Mouse (Mus musculus) megakaryocyte, embryonic 14.5 days (primary cell): ENCODE measurements around the gene Cryaa. TPM values are rescaled to one million over a fixed set of nuclear protein-coding genes. Genes with fewer than 3 reads are reported as not detected.
"Not testable (repeated sequence)": the region's sequence is repeated elsewhere in the genome, so short reads cannot be mapped to it uniquely, and the experiment has no call there.

ENCODE experiments used
- H3K27me3 ChIP-seq: replicated peaks from 2 replicates; pipeline ENCODE3; 2012; ENCODE audit warnings: inconsistent platforms
- H3K36me3 ChIP-seq: replicated peaks from 2 replicates; pipeline ENCODE3; 2012; ENCODE audit warnings: low read length, inconsistent platforms, mixed read lengths
- H3K4me1 ChIP-seq: 2 replicates; pipeline ENCODE4 v1.6.1; 2012; ENCODE audit warnings: inconsistent platforms
- H3K4me3 ChIP-seq: replicated peaks from 2 replicates; pipeline ENCODE3; 2012; ENCODE audit warnings: moderate library complexity, mild to moderate bottlenecking, inconsistent platforms
- H3K9me3 ChIP-seq: 2 replicates; pipeline ENCODE4 v1.6.1; 2012; ENCODE audit warnings: inconsistent platforms
- FLI1 ChIP-seq: IDR thresholded peaks from 2 replicates; pipeline ENCODE4 v1.6.1; 2012; ENCODE audit warnings: low read length, inconsistent platforms, mixed read lengths
- GATA1 ChIP-seq: IDR thresholded peaks from 3 replicates; pipeline ENCODE4 v1.6.1; 2012; ENCODE audit warnings: mixed read lengths, low read length, inconsistent platforms, borderline replicate concordance
- polyA plus RNA-seq: library from polyadenylated mRNA; stranded (reverse); fragments of >175 nt; gene quantifications from 2 replicates; pipeline ENCODE4 v1.2.3, GENCODE M21; 2012; ENCODE audit warnings: low replicate concordance; ENCODE audit not compliant: insufficient read depth

Gene Cryaa
- polyA plus RNA-seq, 1 experiment, result not detected

DNA sequence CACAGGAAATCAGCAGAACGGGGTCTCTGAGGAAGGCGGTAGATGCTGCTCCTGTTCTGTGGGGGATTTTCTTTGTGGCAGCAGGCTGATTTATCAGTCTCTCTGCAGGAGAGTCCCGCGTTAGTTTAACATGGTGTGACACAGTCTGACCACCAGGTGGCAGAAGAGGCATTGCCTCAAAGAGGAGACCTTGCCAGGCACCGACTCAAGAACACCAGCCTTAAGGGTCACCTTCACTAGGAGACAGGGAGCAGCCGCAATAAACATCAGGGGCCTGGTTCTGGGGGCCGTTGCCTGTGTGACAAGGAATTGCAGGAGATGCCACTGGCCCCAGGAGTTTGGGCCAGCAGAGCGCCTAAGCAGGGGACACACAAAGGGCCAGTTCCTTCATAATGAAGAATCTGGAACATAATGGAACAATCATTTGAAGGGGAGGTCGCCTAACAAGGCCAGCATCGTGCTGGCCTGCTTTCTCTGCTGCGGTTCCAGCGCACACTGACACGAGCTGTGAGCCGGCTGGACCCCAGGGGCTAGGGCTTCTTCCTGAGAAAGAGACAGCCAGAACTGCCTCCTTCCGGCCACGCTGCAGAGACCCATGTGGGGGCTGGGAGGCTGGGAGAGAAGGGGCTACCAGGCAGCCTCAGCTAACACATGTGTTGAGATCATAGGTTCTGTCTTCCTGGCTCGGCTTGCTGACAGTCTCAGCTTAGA, 8.1 kb downstream of the Cryaa start:
- Histone ChIP-seq H3K4me3 (peak overlapping the region; percentile 33), H3K9me3 (no peaks in the 10 kb centered on the region), H3K36me3 (no peaks in the 10 kb centered on the region), H3K27me3 (peaks cover 67% of the 10 kb centered on the region), H3K4me1 (peaks cover 23% of the 10 kb centered on the region)
- no peak for TF ChIP-seq GATA1
- no peak for TF ChIP-seq FLI1

DNA sequence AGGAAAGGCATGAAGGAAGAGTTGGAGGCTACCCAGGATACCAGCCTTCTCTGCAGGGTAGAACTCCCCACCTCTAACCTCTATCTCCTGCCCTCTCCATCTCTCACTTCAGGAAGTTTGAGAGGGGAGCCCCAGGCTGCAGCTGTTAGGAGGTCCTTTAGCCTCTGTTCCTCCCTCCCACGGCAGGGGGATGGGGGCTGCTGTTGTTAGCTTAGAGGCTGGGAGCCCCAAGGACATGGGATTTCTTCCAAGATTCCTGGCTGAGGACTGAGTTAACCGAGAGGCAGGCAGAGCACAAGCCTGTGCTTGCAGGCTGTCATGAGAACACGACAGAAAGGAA, 8.6 kb downstream of the Cryaa start:
- no peak overlapping the region for H3K4me3 ChIP-seq
- H3K4me1 ChIP-seq, result peaks cover 19% of the 10 kb centered on the region
- TF ChIP-seq FLI1, result no peak
- no peak for TF ChIP-seq GATA1
- no peaks in the 10 kb centered on the region for H3K36me3 ChIP-seq
- H3K27me3 ChIP-seq, result peaks cover 67% of the 10 kb centered on the region
- no peaks in the 10 kb centered on the region for H3K9me3 ChIP-seq

DNA sequence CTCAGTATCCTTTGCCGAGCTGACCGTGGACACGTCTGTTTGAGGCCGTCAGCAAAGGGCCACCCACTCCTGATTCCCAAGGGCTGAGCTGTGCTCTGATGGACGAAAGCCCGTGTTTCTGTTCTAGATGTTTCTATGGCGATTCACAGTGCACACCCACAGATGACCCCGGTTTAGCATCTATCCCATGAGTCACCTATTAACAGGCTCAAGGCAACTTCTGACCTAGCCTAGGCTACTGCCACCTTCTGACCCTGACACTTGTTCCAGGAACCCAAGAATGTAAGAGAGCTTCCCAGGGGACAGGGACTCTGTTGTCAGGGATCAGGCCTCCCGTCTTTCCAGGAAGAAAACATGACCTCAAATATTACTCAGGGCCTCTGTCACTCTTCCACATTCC, 10.5 kb downstream of the Cryaa start:
- no peak overlapping the region for H3K4me3 ChIP-seq
- H3K9me3 ChIP-seq, result no peaks in the 10 kb centered on the region
- H3K36me3 ChIP-seq, result no peaks in the 10 kb centered on the region
- TF ChIP-seq GATA1 (no peak), FLI1 (no peak)
- H3K27me3 ChIP-seq, result peaks cover 66% of the 10 kb centered on the region
- H3K4me1 ChIP-seq, result peaks cover 16% of the 10 kb centered on the region

DNA sequence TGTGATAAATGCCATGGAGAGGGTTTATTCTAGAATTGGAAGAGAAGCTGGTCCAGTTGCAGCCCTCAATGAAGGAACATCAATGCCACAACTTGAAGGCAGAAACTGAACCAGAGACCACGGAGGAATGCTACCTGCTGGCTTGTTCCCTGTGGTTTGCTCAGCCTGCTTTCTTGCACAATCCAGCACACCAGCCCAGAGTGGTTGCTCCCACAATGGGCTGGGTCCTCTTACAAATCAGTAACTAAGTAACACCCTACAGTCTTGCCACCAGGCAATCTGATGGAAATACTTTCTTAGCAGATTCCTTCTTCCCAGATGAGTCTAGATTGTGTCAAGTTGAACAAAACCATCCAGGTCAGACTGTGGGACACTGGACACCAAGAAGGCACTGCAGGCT, 12.0 kb downstream of the Cryaa start:
- no peaks in the 10 kb centered on the region for H3K9me3 ChIP-seq
- H3K36me3 ChIP-seq, result no peaks in the 10 kb centered on the region
- TF ChIP-seq FLI1, result no peak
- TF ChIP-seq GATA1, result no peak
- H3K4me1 ChIP-seq, result peaks cover 27% of the 10 kb centered on the region
- H3K27me3 ChIP-seq, result peaks cover 65% of the 10 kb centered on the region
- H3K4me3 ChIP-seq, result no peak overlapping the region

DNA sequence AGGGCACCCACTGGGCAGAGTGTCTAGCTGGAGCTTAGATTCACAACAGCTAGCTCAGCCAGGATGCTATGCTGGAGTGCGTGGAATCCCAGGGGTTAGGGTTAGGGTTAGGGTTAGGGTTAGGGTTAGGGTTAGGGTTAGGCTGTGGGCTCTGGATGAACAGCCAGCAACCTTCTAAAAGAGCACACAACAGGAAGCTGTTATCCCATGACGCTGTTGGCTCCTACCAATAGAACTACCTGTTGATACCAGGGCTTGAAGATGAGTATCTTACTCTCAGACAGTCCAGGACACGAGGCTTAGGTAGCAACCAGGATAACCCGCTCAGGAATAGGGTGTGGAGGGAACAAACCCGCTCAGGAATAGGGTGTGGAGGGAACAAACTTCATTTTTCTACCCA, 15.3 kb downstream of the Cryaa start:
- no peaks in the 10 kb centered on the region for H3K36me3 ChIP-seq
- H3K4me3 ChIP-seq, result no peak overlapping the region
- H3K4me1 ChIP-seq, result peaks cover 16% of the 10 kb centered on the region
- H3K27me3 ChIP-seq, result peaks cover 65% of the 10 kb centered on the region
- TF ChIP-seq FLI1 (no peak), GATA1 (no peak)
- H3K9me3 ChIP-seq, result peaks cover 5% of the 10 kb centered on the region; the same call in 1 of the 2 replicates

DNA sequence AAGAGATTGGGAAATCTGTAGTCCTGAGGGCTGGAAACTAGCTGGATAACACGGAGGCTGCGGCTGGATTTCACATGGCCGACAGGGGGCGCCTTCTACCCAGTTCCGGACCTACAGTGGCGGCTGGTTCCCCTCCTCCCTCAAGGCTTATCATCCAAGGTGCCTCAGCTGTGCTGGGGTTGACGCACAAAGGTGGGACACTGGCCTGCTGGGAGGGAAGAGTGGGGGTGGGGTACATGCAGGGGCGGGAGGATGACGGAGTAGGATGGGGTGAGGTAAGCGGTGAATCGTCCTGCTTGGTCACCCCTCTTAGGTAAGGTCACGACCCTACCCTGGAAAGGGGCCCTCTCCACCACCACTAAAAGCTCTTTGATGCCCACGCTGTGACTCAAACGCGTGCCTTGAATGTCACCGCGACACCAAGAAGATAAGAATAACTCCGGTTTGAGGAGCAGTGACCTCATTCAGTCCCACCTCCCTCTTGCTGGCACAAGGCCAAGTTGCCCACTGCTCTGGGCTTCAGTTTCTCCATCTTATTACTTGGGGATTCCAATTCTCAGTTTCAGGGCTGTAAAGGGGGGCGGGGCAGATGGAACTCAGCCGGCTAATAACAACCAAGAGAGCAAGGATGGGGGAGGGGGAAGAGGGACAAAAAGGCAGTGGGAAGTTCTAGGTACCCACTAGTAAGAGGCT, 15.9 kb downstream of the Cryaa start:
- no peaks in the 10 kb centered on the region for H3K36me3 ChIP-seq
- peak overlapping the region; percentile 81 for H3K4me3 ChIP-seq
- peaks cover 5% of the 10 kb centered on the region; the same call in 1 of the 2 replicates for H3K9me3 ChIP-seq
- peaks cover 65% of the 10 kb centered on the region for H3K27me3 ChIP-seq
- H3K4me1 ChIP-seq, result peaks cover 16% of the 10 kb centered on the region
- TF ChIP-seq FLI1 (no peak), GATA1 (no peak)

DNA sequence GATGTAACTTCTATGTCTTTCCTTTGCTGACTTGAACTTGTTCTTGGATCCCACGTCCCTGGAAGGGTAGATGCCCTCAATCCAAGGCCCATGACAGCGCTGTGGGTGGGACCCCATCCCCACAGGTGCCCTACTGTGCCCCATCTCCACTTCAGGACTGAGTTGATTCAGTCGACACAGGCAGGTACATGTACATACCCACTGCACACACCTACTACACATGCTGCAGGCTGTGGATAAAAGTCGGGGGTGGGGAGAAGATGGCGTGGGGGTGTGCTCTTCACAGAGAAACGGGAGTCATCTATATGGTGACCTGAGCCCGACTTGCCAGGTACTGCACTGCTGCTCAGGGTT, 16.4 kb downstream of the Cryaa start:
- H3K4me1 ChIP-seq, result peaks cover 16% of the 10 kb centered on the region
- no peak overlapping the region for H3K4me3 ChIP-seq
- no peaks in the 10 kb centered on the region for H3K36me3 ChIP-seq
- TF ChIP-seq FLI1, result no peak
- no peak for TF ChIP-seq GATA1
- H3K9me3 ChIP-seq, result peaks cover 5% of the 10 kb centered on the region; the same call in 1 of the 2 replicates
- H3K27me3 ChIP-seq, result peaks cover 65% of the 10 kb centered on the region

DNA sequence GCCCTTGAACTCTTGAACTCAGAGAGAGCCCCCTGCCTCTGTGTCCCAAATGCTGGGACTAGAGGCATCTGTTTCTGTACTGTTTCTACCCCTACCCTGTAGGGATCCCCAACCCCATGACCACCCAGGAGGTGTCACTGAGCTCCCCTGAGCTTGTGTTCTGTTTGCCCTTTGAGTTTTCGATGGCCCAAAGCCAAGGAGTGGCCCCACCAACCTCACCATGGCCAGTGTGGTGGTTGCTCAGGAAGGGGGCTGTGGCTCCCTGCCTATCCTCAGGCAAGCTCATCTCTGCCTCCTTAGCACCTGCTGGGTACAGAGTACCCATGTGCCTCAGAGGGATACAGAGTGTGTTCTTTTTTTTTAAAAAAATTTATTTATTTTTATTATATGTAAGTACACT, 17.3 kb downstream of the Cryaa start:
- peaks cover 5% of the 10 kb centered on the region; the same call in 1 of the 2 replicates for H3K9me3 ChIP-seq
- peaks cover 16% of the 10 kb centered on the region for H3K4me1 ChIP-seq
- no peak overlapping the region for H3K4me3 ChIP-seq
- TF ChIP-seq FLI1 (no peak), GATA1 (no peak)
- H3K36me3 ChIP-seq, result no peaks in the 10 kb centered on the region
- H3K27me3 ChIP-seq, result peaks cover 63% of the 10 kb centered on the region

DNA sequence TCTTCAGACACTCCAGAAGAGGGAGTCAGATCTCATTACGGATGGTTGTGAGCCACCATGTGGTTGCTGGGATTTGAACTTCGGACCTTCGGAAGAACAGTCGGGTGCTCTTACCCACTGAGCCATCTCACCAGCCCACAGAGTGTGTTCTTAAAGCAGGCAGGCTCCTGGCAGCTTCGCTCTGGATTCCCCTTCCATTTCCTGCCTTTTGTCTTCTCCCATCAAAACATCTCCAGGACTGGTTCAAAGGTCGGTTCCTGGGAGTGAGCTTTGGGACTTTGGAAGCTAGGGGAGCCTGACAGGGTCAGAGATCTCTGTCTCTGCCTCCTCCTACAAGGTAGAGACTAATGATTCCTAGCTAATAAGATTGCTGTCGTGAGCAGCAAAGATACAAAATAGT, 17.7 kb downstream of the Cryaa start:
- Histone ChIP-seq H3K27me3 (peaks cover 64% of the 10 kb centered on the region), H3K4me1 (peaks cover 16% of the 10 kb centered on the region)
- H3K4me3 ChIP-seq, H3K36me3 ChIP-seq, H3K9me3 ChIP-seq: not testable (repeated sequence)

DNA sequence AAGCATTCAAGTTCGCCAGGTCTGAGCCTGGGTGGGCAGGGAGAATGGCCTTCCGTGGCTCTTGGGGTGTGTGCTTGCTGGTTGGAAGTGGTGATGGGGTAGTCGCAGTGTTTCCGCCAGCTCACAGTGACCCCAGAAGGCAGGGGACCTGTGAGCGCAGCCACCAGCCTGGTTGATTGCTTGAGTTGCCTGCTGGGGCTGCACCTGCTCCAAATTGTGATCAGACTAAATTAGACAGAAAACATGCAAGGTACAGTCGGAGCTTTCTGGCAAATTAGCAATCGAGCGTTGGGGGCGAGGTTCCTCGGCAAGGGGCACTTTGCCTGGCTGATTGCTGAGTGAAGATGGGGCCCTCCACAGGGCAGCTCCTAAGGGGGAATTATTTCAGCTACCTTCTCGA, 20.7 kb downstream of the Cryaa start:
- H3K4me1 ChIP-seq, result peaks cover 9% of the 10 kb centered on the region
- no peak overlapping the region for H3K4me3 ChIP-seq
- H3K27me3 ChIP-seq, result peaks cover 50% of the 10 kb centered on the region
- TF ChIP-seq FLI1, result no peak
- no peak for TF ChIP-seq GATA1
- peaks cover 5% of the 10 kb centered on the region; the same call in 1 of the 2 replicates for H3K9me3 ChIP-seq
- no peaks in the 10 kb centered on the region for H3K36me3 ChIP-seq
